Mouse (Mus musculus) urinary bladder, postnatal 36 days (tissue): ENCODE data around the gene Tspo2.

ENCODE experiments used
- DNase-seq, 2 experiments: peaks; one replicate each; pipeline ENCODE4 v3.0.0; 2022; ENCODE audit warnings: low spot score in 2 of 2, mixed read lengths in 1 of 2

Gene Tspo2

GRCm38 (mm10) chr17:48450666-48451352, 513 bp downstream of the Tspo2 start:
- no peak for DNase-seq

- no peak for DNase-seq
Measured at GRCm38 (mm10) chr17:48447675-48448074, 3.6 kb downstream of the Tspo2 start.

GRCm38 (mm10) chr17:48443542-48444145, 7.7 kb downstream of the Tspo2 start:
- DNase-seq: no peak

GRCm38 (mm10) chr17:48442745-48443457, 8.4 kb downstream of the Tspo2 start:
- DNase-seq: no peak

GRCm38 (mm10) chr17:48437421-48437911, 13.9 kb downstream of the Tspo2 start:
- no peak for DNase-seq

- DNase-seq: no peak
Measured at GRCm38 (mm10) chr17:48436487-48436886, 14.8 kb downstream of the Tspo2 start.

- DNase-seq: no peak
Measured at GRCm38 (mm10) chr17:48434479-48434878, 16.8 kb downstream of the Tspo2 start.

GRCm38 (mm10) chr17:48433689-48434330, 17.5 kb downstream of the Tspo2 start:
- DNase-seq: no peak

- no peak for DNase-seq
Measured at GRCm38 (mm10) chr17:48433006-48433655, 18.2 kb downstream of the Tspo2 start.

- DNase-seq: no peak
Measured at GRCm38 (mm10) chr17:48432158-48432980, 19.0 kb downstream of the Tspo2 start, which contains the start of gene Apobec2. Gene Apobec2, minus strand, starts transcription at chr17:48432930.

- DNase-seq: no peak
Measured at GRCm38 (mm10) chr17:48431054-48431453, 20.3 kb downstream of the Tspo2 start.

- no peak for DNase-seq
Measured at GRCm38 (mm10) chr17:48430394-48430793, 20.9 kb downstream of the Tspo2 start.

GRCm38 (mm10) chr17:48427852-48428530, 23.3 kb downstream of the Tspo2 start:
- DNase-seq: no peak

GRCm38 (mm10) chr17:48426991-48427750, 24.2 kb downstream of the Tspo2 start:
- DNase-seq: no peak

GRCm38 (mm10) chr17:48425823-48426612, 25.3 kb downstream of the Tspo2 start:
- no peak for DNase-seq

- DNase-seq: no peak
Measured at GRCm38 (mm10) chr17:48424237-48424636, 27.1 kb downstream of the Tspo2 start.

- no peak for DNase-seq
Measured at GRCm38 (mm10) chr17:48419571-48419970, 31.8 kb downstream of the Tspo2 start.

- no peak for DNase-seq
Measured at GRCm38 (mm10) chr17:48418781-48419180, 32.5 kb downstream of the Tspo2 start.

GRCm38 (mm10) chr17:48418174-48418573, 33.1 kb downstream of the Tspo2 start:
- no peak for DNase-seq
